Mouse (Mus musculus): ENCODE results near the gene Dcst1. TPM values are rescaled to one million over a fixed set of nuclear protein-coding genes. Genes with fewer than 3 reads are reported as not detected.

Gene Dcst1
- polyA plus RNA-seq (2017; shearing (Covaris generic)), result 0.45 TPM

GRCm38 (mm10) chr3:89365153-89365485 is at the start of gene Dcst1:
Gene Dcst1 (minus strand): TSS chr3:89365253.

GRCm38 (mm10) chr3:89411490-89412393 is 46.7 kb upstream of the Dcst1 start, which contains the start of gene Flad1:
Gene Flad1 (minus strand): TSS chr3:89411870.

GRCm38 (mm10) chr3:89402693-89403092 is 37.6 kb upstream of the Dcst1 start, which contains the start of gene Lenep:
Gene Lenep (minus strand): TSS chr3:89402793.

GRCm38 (mm10) chr3:89394006-89394893 is 29.2 kb upstream of the Dcst1 start, which contains the start of gene Zbtb7b:
Gene Zbtb7b (minus strand): TSS chr3:89394776.

GRCm38 (mm10) chr3:89361675-89362074 is 3.4 kb downstream of the Dcst1 start, which contains the start of gene Dcst2:
Gene Dcst2 (plus strand): TSS chr3:89361975.

GRCm38 (mm10) chr3:89349869-89350501 is 15.1 kb downstream of the Dcst1 start, which contains the start of gene Adam15:
Gene Adam15 (minus strand): TSS chr3:89349996.

GRCm38 (mm10) chr3:89337721-89338578 is 27.1 kb downstream of the Dcst1 start, which contains the start of gene Efna4:
Gene Efna4 (minus strand): TSS chr3:89338028.

GRCm38 (mm10) chr3:89322514-89323165 is 42.4 kb downstream of the Dcst1 start, which contains the start of gene Efna3:
Gene Efna3 (minus strand): TSS chr3:89322965.

Other genes with a start within 250 kb of the Dcst1 start
- not detected for gene Pklr, start 229.1 kb downstream of the Dcst1 start, polyA plus RNA-seq (2017; shearing (Covaris generic))
- 2.4 TPM for gene Hcn3, start 205.1 kb downstream of the Dcst1 start, polyA plus RNA-seq (2017; shearing (Covaris generic))
- 111 TPM for gene Clk2, start 200.5 kb downstream of the Dcst1 start, polyA plus RNA-seq (2017; shearing (Covaris generic))
- gene Scamp3, start 187.8 kb downstream of the Dcst1 start, polyA plus RNA-seq (2017; shearing (Covaris generic)), result 268 TPM
- gene Fam189b, start 182.1 kb downstream of the Dcst1 start, polyA plus RNA-seq (2017; shearing (Covaris generic)), result 236 TPM
- 119 TPM for gene Gba, start 162.3 kb downstream of the Dcst1 start, polyA plus RNA-seq (2017; shearing (Covaris generic))
- 2.0 TPM for gene Thbs3, start 150.1 kb downstream of the Dcst1 start, polyA plus RNA-seq (2017; shearing (Covaris generic))
- 132 TPM for gene Mtx1, start 138.2 kb downstream of the Dcst1 start, polyA plus RNA-seq (2017; shearing (Covaris generic))
- 1.1 TPM for gene Muc1, start 136.2 kb downstream of the Dcst1 start, polyA plus RNA-seq (2017; shearing (Covaris generic))
- gene Krtcap2, start 119.3 kb downstream of the Dcst1 start, polyA plus RNA-seq (2017; shearing (Covaris generic)), result 217 TPM
- gene Trim46, start 118.9 kb downstream of the Dcst1 start, polyA plus RNA-seq (2017; shearing (Covaris generic)), result 3.1 TPM
- 98.5 TPM for gene Dpm3, start 105.9 kb downstream of the Dcst1 start, polyA plus RNA-seq (2017; shearing (Covaris generic))
- gene Slc50a1, start 94.7 kb downstream of the Dcst1 start, polyA plus RNA-seq (2017; shearing (Covaris generic)), result 270 TPM
- gene Efna1, start 84.1 kb downstream of the Dcst1 start, polyA plus RNA-seq (2017; shearing (Covaris generic)), result not detected
- not detected for gene Efna3, start 42.3 kb downstream of the Dcst1 start, polyA plus RNA-seq (2017; shearing (Covaris generic))
- 0.55 TPM for gene Efna4, start 27.2 kb downstream of the Dcst1 start, polyA plus RNA-seq (2017; shearing (Covaris generic))
- 18.3 TPM for gene Adam15, start 15.3 kb downstream of the Dcst1 start, polyA plus RNA-seq (2017; shearing (Covaris generic))
- gene Dcst2, start 3.3 kb downstream of the Dcst1 start, polyA plus RNA-seq (2017; shearing (Covaris generic)), result 0.36 TPM
- 53.9 TPM for gene Zbtb7b, start 29.5 kb upstream of the Dcst1 start, polyA plus RNA-seq (2017; shearing (Covaris generic))
- not detected for gene Lenep, start 37.5 kb upstream of the Dcst1 start, polyA plus RNA-seq (2017; shearing (Covaris generic))
- 54.2 TPM for gene Flad1, start 46.6 kb upstream of the Dcst1 start, polyA plus RNA-seq (2017; shearing (Covaris generic))
- 20.0 TPM for gene Cks1b, start 53.1 kb upstream of the Dcst1 start, polyA plus RNA-seq (2017; shearing (Covaris generic))
- 76.8 TPM for gene Shc1, start 53.2 kb upstream of the Dcst1 start, polyA plus RNA-seq (2017; shearing (Covaris generic))
- 69.6 TPM for gene Pygo2, start 65.0 kb upstream of the Dcst1 start, polyA plus RNA-seq (2017; shearing (Covaris generic))
- 110 TPM for gene Pbxip1, start 71.5 kb upstream of the Dcst1 start, polyA plus RNA-seq (2017; shearing (Covaris generic))
- 16.8 TPM for gene Pmvk, start 89.3 kb upstream of the Dcst1 start, polyA plus RNA-seq (2017; shearing (Covaris generic))
- not detected for gene Kcnn3, start 154.9 kb upstream of the Dcst1 start, polyA plus RNA-seq (2017; shearing (Covaris generic))

Measured in CD4-positive, CD25-positive, alpha-beta regulatory T cell (primary cell).